Mouse (Mus musculus) left cerebral cortex, postnatal 36 days (tissue): ENCODE results near the gene C8a. TPM values are rescaled to one million over a fixed set of nuclear protein-coding genes. Genes with fewer than 3 reads are reported as not detected.

ENCODE experiments used
- DNase-seq, 2 experiments: peaks; one replicate each; pipeline ENCODE4 v3.0.0; 2021 to 2022; ENCODE audit warnings: low spot score in 2 of 2, mixed read lengths in 1 of 2
- intact Hi-C: fragments of 180-260 bp; cut with DNase I; formaldehyde crosslinking; loops from one replicate; pipeline ENCODE4 v1.15.1; 2025
- total RNA-seq, 2 experiments: library from RNA; stranded (reverse); gene quantifications; 2 replicates each; pipeline ENCODE4 v1.2.3; 2021

C8a gene
- total RNA-seq, 2 experiments from 2014 or later: not detected

GRCm38 (mm10) chr4:104857029-104857428 is 19.2 kb downstream of the C8a start, which contains the start of gene Gm17662:
Gm17662 (plus strand) TSS chr4:104857329.
- intact Hi-C loops: no loop called here

GRCm38 (mm10) chr4:104855216-104855615 is 21.0 kb downstream of the C8a start:
- no peak for DNase-seq
- intact Hi-C loops: no loop called here

More at GRCm38 (mm10) chr4:104857029-104857428, 19.2 kb downstream of the C8a start, which contains the start of gene Gm17662:
- DNase-seq: no peak

GRCm38 (mm10) chr4:104843546-104843945 is 32.7 kb downstream of the C8a start:
- intact Hi-C loops: no loop called here
- DNase-seq: no peak

DNA sequence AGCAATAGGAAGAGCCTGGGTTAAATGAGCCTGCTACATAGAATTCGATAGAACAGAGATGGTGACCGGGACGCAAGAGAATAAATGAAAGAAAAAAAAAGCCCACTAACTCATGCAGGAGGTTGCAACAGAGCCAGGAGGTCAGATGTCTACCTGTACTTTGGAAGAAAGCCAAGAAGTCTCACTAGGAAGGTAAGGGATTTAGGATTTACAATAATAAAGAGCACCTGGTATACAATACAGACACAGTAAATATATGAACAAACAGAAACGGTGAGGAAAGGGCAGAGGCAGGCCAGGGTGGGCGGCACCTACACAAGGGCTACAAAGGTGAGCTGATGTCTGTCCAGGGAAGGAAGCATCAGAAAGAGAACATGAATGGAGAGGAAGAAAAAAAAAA is 34.0 kb downstream of the C8a start:
- intact Hi-C loops: no loop called here

DNA sequence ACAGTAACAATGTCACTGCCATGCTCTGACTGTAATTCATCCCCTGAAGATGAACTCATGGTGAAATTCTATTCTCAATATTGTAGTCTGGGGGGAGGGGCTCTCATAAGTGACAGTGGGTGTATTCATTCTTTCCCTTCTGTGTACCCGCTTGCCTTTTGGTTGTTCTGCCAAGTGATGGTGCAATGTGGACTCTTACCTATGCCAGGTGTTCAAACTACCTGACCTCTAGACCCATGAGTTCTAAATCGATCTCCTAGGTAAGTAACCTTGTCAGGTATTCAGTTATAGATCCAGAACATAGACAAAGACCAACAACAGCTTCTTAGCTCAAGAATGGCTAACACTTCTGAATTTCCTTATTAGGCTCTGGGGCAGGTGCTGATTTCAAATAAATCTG is 37.9 kb downstream of the C8a start:
- intact Hi-C loops: no loop called here
- DNase-seq: no peak

More for the DNA sequence above, 34.0 kb downstream of the C8a start:
- no peak for DNase-seq

- DNase-seq: no peak
- intact Hi-C loops: no loop called here
Observed at GRCm38 (mm10) chr4:104835096-104835495, 41.1 kb downstream of the C8a start.

DNA sequence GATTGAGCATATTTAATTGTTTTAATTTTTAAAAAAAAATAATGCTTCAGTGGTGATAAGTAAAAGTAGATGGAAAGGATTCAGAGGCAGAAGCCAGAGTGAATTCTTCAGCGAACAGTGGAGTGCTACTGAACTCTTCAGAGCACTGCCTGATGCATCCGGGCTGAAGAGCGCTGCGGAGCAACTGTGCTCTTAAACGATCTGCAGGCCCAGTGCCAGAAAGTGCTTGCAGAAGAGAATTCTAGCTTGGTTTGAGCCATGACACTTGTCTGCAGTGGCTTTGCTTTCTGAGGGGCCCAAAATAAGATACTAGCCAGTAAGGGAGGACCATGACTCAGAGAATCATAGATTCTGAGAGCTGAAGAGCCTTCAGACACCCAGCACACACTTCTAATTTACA is 47.3 kb downstream of the C8a start:
- intact Hi-C loops: no loop called here
- DNase-seq: no peak

- no peak for DNase-seq
- intact Hi-C loops: no loop called here
Observed at GRCm38 (mm10) chr4:104824381-104825077, 51.7 kb downstream of the C8a start.

DNA sequence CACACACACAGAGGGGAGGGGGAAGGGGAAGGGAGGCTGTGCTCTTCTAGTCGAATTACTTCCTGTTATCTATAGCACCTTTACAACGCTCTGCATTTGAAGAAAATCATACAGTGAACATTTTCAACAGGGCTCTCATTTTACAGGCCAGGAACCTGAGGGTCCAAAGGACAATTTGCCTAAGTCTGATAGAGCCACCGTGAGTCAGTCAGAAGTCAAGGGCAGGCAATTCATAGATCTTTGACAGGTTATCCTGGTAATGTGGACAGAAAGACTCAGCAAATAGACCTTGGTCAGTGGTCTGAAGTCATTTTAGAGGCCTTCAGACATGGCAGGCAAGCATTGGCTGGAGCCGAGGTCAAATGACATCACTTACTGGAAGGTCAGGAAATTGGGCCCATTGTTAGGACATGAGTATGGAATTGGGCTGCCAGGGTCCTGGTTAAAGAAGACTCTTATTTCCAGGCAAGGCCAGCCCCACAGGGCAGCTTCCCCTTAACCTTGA is 52.5 kb downstream of the C8a start:
- DNase-seq: no peak
- intact Hi-C loops: no loop called here

DNA sequence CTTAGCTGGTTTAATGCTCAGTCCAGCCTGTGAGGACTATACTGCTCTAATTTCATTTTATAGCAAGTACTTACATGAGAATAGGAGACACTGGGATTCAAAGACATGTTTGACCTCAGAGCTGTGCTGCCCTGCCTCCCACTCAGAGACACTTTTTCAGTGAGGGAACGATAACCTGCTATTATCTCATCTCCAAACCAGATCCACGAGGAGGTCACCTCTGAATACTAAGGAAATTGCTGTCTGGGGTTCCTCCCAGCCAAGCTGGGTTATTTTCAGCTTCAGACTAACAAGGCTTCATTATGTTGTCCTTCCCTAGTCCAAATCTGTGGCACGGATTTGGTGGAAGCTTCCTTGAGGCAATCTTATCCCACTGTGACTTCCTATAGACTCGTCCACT is 56.3 kb downstream of the C8a start:
- intact Hi-C loops: no loop called here
- DNase-seq: no peak

DNA sequence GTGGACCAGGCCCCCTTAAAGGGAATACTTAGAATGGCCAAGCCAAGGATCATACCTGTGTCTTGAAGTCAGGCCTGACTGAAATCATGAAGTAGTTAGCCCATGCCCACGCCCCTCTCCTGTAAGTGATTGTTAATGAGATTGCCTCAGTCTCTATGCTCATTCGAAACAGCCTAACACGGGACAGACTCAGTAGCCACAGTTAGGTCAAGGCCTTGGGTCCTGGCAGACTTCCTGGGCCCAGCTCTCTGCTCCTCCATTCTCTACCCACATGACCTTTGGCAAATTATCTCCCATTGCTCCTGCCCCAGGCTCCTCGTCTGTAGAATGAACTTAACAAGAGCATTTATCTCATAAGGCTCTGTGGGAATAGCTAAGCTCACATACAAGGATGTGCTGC is 57.2 kb downstream of the C8a start:
- DNase-seq: no peak
- intact Hi-C loops: no loop called here

GRCm38 (mm10) chr4:104817509-104817908 is 58.7 kb downstream of the C8a start:
- no peak for DNase-seq
- intact Hi-C loops: no loop called here

- intact Hi-C loops: no loop called here
- no peak for DNase-seq
Observed at GRCm38 (mm10) chr4:104816519-104817232, 59.5 kb downstream of the C8a start.

DNA sequence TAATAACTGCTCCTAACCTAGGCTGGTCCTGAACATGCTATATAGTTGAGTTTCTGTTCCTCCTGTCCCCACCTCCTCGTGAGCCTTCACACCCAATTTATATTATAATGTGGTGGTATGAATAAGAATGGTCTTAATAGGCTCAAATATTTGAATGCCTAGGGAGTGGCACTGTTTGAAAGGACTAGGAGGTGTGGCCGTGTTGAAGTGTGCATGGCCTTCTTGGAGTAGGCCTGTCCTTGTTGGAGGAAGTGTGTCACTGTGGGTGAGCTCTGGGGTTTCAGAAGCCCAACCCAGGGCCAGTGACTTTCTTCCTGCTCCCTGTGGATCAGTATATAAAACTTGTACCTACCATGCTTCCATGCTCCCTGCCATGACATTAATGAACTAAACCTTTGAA is 62.6 kb downstream of the C8a start:
- intact Hi-C loops: no loop called here

DNA sequence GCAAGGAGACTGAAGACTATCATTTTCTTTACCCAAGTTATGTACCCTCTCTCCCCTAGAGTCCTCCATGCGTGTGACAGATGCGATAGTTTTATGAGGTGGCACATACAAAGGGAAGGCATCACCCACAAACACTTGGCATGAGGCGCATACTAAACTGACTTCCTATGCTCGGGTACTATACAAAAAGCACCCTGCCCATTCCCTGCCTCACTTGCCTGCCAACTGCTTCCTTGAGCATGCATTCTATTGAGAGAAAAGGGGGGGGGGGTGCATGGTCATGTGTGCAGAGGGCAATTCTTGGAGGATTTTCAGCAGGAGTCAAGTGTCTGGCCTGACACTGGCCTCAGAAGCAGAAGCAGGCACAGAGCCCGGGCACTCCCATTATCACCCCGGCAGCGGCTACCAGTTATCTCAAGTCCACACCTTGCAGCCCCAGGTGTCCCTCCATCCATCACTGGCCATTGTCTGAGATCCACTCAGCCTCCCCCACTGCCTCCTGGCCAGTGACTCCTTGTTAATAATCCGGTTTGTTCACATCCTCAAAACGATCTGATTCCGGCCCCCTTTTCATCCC is 65.4 kb downstream of the C8a start:
- intact Hi-C loops: no loop called here
- no peak for DNase-seq

More for the DNA sequence above, 62.6 kb downstream of the C8a start:
- no peak for DNase-seq

- DNase-seq: no peak
- intact Hi-C loops: no loop called here
Observed at GRCm38 (mm10) chr4:104805414-104806257, 70.6 kb downstream of the C8a start.

DNA sequence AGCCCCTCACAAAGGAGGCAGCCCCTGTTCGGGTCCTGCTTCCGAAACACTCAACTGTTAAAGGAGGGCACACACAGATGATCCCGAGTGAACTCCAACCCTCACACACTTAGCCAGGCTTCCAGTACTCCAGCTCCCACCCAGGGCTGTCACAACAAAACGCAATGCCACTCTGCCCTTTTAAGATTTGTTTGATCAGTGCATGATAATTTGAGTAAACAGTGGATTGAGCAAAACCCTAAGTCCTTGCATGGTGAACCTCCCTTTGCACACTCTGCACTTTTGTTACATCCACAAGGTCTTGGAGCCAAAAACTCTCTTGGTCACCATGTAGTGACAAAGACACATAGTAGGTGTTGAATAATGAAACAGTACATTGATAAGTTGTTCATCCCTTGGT is 72.1 kb downstream of the C8a start:
- DNase-seq: no peak
- intact Hi-C loops: loop anchor here (5.0 kb wide), 1 partner anchor 58 kb away; no protein-coding TSS in a partner anchor

GRCm38 (mm10) chr4:104801625-104802024 is 74.6 kb downstream of the C8a start:
- DNase-seq: no peak
- intact Hi-C loops: loop anchor here (5.0 kb wide), 1 partner anchor 61 kb away; no protein-coding TSS in a partner anchor

DNA sequence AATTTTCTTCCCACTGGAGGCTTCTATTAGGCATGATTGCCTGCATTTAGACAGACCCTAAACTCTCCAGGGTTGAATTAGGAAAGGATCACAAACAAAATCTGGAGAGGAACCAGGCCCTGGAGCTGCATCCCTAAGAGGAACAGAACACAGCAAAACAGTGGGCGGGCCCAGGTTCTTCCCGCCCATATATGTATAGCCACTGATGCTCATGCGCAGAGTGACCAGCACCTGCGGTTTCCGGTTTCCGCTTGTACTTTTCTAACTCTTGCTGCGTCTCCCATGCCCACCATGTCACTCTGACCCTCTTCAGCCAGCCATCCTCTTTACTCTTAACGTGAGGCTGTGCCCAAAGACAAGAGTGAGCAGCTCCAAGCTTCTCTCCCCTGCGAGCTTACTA is 77.2 kb downstream of the C8a start:
- intact Hi-C loops: no loop called here
- DNase-seq: no peak

DNA sequence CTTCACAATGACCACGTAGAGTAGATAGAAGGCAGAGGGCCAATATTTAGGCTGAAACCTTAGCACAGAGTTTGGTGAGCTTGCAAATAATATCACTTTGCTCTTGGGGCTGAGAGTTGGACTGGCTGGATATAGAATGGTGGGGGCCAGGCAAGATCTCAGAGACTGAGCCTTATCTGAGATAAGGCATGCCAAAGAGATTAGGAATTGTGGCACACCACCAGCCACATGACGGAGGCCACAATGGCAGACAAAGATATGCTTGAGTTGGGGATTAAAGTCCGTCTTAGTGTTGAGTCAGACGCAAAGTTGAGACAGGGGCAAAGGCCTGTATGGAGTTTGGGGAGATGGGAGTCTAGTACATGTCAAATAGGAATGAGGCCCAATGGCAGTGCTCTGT is 84.1 kb downstream of the C8a start:
- intact Hi-C loops: no loop called here

More for the DNA sequence above, 84.1 kb downstream of the C8a start:
- DNase-seq: no peak
